Mouse (Mus musculus) frontal cortex, postnatal 25 days (tissue): ENCODE data around the gene Vwf.

Experiments
- DNase-seq, 2 experiments: peaks; one replicate each; pipeline ENCODE4 v3.0.0; 2022; ENCODE audit warnings: low spot score in 2 of 2

Vwf gene

GRCm38 (mm10) chr6:125622434-125622833 is 75.9 kb downstream of the Vwf start:
- no peak for DNase-seq

GRCm38 (mm10) chr6:125640486-125640885 is 93.9 kb downstream of the Vwf start:
- DNase-seq = no peak

- DNase-seq = peak in 1 of 2 experiments; percentile 15
Observed at GRCm38 (mm10) chr6:125641146-125641545, 94.6 kb downstream of the Vwf start.

GRCm38 (mm10) chr6:125648964-125649363 is 102.4 kb downstream of the Vwf start:
- no peak for DNase-seq

- no peak for DNase-seq
Observed at GRCm38 (mm10) chr6:125651335-125651734, 104.8 kb downstream of the Vwf start.

- DNase-seq = no peak
Observed at GRCm38 (mm10) chr6:125653416-125653815, 106.8 kb downstream of the Vwf start.

GRCm38 (mm10) chr6:125656921-125657320 is 110.3 kb downstream of the Vwf start:
- no peak for DNase-seq

- DNase-seq = no peak
Observed at GRCm38 (mm10) chr6:125657966-125658365, 111.4 kb downstream of the Vwf start.

GRCm38 (mm10) chr6:125661106-125661877 is 114.7 kb downstream of the Vwf start:
- DNase-seq = peak; percentile 54 to 55

GRCm38 (mm10) chr6:125663906-125664305 is 117.3 kb downstream of the Vwf start:
- no peak for DNase-seq

GRCm38 (mm10) chr6:125671835-125672234 is 125.3 kb downstream of the Vwf start:
- DNase-seq = no peak

GRCm38 (mm10) chr6:125678492-125678891 is 131.9 kb downstream of the Vwf start:
- no peak for DNase-seq

- no peak for DNase-seq
Observed at GRCm38 (mm10) chr6:125680613-125681012, 134.0 kb downstream of the Vwf start.

- DNase-seq = no peak
Observed at GRCm38 (mm10) chr6:125685420-125685819, 138.8 kb downstream of the Vwf start.

GRCm38 (mm10) chr6:125687986-125688385 is 141.4 kb downstream of the Vwf start:
- no peak for DNase-seq

- no peak for DNase-seq
Observed at GRCm38 (mm10) chr6:125690057-125690703, 143.6 kb downstream of the Vwf start, which contains the start of gene Ano2. Gene Ano2 (plus strand): TSS chr6:125690419.

GRCm38 (mm10) chr6:125701146-125701545 is 154.6 kb downstream of the Vwf start:
- DNase-seq = no peak

GRCm38 (mm10) chr6:125711261-125711660 is 164.7 kb downstream of the Vwf start:
- DNase-seq = peak in 1 of 2 experiments; percentile 25

- DNase-seq = no peak
Observed at GRCm38 (mm10) chr6:125726408-125726807, 179.8 kb downstream of the Vwf start.

- no peak for DNase-seq
Observed at GRCm38 (mm10) chr6:125727484-125727911, 180.9 kb downstream of the Vwf start.

GRCm38 (mm10) chr6:125729471-125729870 is 182.9 kb downstream of the Vwf start:
- no peak for DNase-seq

- DNase-seq = no peak
Observed at GRCm38 (mm10) chr6:125729986-125730535, 183.5 kb downstream of the Vwf start.
